Mouse (Mus musculus): ENCODE results near the gene Chrdl2.

- TF ChIP-seq POLR2A (IDR thresholded peaks at IDR 0.05; ENCODE audit: extremely low read depth, insufficient read depth, low read length) (no peak), CTCF (IDR thresholded peaks at IDR 0.05; ENCODE audit: extremely low read depth, insufficient read depth, low read length) (no peak)
Observed at GRCm38 (mm10) chr7:100080087-100080781, 74.3 kb downstream of the Chrdl2 start.

Data from cortical plate, adult 2 months (tissue).